Mouse (Mus musculus): ENCODE measurements at regions not wholly inside any gene's neighbourhood (a gene's known extent, or its start where the extent isn't known, plus 50 kb on each side); places are given as distances from the start of the nearest gene placed in this dataset.

- TF ChIP-seq EP300 (IDR thresholded peaks at IDR 0.05) = no peak
- no peak for TF ChIP-seq CTCF (IDR thresholded peaks at IDR 0.05)
Observed at GRCm38 (mm10) chr15:88385943-88386342, 214.2 kb upstream of the Zdhhc25 start.

Data from lung, postnatal 0 days (tissue).